Mouse (Mus musculus) fibroblast of lung, adult 2 months (primary cell): ENCODE measurements at regions not wholly inside any gene's neighbourhood (a gene's known extent, or its start where the extent isn't known, plus 50 kb on each side); places are given as distances from the start of the nearest gene placed in this dataset.
"Not testable (repeated sequence)": the region's sequence is repeated elsewhere in the genome, so short reads cannot be mapped to it uniquely, and the experiment has no call there.

Source experiments
- DNase-seq: peaks from one replicate; pipeline ENCODE4 v3.0.0-alpha.2; 2011; ENCODE audit warnings: low read depth

GRCm38 (mm10) chr2:129883417-129883816, 83.1 kb downstream of the Stk35 start:
- no peak for DNase-seq

DNA sequence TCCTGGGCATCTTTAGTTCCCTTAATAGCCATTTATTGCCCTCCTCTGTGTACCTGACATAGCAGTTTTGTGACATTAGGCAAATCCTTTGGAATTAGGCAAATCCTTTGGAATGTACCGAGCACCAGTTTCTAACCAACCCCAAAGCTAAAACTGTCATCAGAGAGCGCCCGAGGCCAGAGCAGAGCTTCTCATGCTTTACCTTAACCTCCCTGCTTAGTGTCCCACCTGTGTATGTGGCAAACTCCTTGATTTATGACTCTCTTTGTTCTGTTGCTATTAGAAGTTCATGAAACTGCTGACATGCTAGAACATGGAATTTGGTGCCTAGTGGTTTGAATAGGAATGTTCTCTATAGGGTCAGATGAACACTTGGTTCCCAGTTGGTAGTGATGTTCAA, 84.0 kb downstream of the Stk35 start:
- DNase-seq = no peak

DNA sequence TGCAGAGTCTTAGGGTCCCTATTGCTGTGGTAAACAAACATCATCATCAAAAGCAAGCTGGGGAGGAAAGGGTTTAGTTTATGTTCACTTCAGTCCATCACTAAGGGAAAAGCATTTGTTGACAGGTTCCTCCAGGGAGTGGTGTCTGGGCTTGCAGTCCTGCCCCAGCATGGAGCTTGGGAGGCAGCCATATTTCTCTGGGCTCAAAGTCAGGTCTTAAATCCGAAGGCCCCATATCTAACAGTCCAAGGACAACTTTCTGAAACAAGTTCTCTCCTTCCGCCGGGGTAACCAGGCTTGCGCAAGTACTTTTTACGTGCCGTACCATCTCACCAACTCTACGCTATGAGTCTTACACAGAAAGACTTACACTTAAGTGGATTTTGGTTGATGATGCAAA, 85.2 kb downstream of the Stk35 start:
- DNase-seq = no peak

DNA sequence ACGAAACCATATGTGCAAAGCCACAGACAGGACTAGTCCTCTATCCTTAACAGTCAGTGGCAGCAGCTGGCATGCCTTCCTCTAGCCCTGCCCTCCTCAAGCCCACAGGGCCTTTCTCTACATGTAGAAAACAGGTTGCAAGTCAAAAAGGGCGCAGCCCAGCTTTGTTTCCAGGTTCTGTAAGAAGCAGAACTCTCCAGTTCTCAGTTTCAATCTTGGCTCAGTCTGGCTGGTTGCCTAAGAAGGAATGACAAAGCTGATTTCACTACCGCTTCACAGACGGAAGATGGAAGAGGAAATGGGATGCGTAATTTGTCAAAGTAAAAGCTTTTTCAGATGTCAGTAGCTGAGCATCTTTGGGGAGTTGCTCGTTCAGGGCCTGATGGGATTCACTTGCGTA, 92.9 kb downstream of the Stk35 start:
- no peak for DNase-seq

DNA sequence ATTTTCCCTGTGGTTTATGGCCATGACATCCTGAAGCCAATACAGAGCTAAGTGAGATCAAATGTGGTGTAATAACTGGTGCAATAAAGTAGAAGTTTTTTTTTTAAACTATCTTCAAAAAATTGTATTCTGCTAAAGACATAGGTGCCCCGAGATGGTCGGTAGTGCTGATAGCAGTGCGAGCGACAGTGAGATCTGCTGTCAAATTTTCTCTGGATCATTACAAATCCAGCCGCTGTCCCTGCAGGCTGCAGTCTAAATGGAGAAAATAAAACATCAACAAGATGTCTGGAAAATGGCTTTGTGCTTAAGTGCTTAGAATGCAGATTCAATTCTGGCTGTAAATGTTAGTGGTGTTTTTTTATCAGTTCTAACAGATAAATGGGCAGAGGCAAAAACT, 93.5 kb downstream of the Stk35 start:
- no peak for DNase-seq

DNA sequence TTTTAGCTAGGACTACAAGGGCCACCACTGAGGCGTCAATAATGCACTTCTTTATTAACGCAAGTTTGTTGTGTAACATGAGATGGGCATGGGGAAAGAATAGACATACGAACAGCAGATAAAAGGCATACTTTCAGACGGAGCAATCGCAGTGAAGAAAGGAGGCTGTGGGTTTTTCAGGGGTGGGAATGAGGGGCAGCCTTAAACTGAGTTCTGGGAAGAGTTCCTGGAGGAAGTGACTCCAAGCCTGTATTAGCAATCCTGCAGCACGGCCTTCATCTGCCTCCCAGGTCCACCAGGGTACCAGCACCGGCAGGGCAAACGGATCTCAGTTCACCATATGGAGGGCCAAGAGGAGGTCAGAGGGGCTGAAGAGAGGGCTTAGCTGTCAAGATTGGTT, 94.6 kb downstream of the Stk35 start:
- no peak for DNase-seq

GRCm38 (mm10) chr2:129895369-129895768, 95.1 kb downstream of the Stk35 start:
- DNase-seq = no peak

GRCm38 (mm10) chr2:129896696-129897095, 96.4 kb downstream of the Stk35 start:
- no peak for DNase-seq

GRCm38 (mm10) chr2:129903383-129904135, 103.2 kb downstream of the Stk35 start:
- no peak for DNase-seq

DNA sequence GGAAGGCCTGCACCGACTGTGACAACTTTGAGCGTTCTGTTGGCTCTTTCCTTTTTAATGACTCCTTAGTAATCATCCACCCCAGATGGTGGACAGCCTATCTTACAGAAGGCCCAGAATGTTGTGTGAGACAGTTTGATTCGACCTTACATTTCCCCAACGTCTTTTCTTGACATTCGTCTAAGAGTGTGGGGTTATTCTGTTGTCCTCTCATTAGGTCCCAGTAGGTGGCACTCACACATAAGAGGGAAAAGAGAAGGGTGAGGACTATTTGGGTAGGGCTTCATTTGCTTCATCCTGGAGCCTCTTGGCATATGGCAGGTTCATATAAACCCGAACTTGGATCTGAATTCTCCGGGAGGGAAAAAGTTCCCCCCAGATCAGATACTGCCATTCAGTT, 104.4 kb downstream of the Stk35 start:
- no peak for DNase-seq

- no peak for DNase-seq
These were observed 103.3 kb upstream of the Tgm3 start for GRCm38 (mm10) chr2:129908701-129909425.

- DNase-seq = no peak
These were observed 100.8 kb upstream of the Tgm3 start for GRCm38 (mm10) chr2:129911203-129911921.

DNA sequence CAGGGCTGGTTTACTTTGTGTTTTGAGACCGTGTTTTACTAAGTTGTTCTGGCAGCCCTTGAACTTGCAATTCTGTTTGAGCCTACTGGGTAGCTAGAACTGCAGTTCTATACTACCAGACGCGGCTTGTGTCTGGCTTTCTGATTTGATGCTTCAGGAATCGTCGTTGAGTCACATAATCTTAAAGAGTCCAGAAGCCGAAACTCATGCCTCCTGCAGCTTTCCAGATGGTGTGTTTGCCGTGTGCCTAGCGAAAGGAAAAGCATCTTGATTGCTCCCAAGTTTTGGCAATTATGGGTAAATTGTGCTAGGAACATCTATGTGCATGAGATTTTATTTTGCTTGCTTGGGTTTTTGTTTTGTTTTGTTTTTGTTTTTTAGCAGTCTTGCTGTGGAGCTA, 99.6 kb upstream of the Tgm3 start:
- no peak for DNase-seq

GRCm38 (mm10) chr2:129914261-129914660, 97.9 kb upstream of the Tgm3 start:
- no peak for DNase-seq

- no peak for DNase-seq
These were observed 95.7 kb upstream of the Tgm3 start for GRCm38 (mm10) chr2:129916411-129916810.

- no peak for DNase-seq
These were observed 93.9 kb upstream of the Tgm3 start for GRCm38 (mm10) chr2:129918141-129918790.

DNA sequence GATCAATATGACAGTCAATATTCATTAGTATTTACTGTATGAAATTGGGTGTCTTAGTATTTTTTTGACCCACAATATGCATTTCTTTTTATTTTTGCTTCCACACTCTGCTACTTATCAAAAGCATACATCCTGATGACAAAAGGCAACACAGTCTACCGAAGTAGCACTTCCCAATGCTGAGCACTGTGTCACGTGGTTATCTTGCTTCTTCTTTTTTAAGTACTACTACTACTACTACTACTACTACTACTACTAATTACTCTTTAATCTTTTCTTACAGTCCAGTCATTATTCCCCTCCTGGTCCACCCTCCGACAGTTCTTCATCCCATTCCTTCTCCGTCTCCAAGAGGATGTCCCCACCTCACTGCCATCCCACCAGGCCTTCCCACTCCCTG, 92.6 kb upstream of the Tgm3 start:
- DNase-seq = no peak

DNA sequence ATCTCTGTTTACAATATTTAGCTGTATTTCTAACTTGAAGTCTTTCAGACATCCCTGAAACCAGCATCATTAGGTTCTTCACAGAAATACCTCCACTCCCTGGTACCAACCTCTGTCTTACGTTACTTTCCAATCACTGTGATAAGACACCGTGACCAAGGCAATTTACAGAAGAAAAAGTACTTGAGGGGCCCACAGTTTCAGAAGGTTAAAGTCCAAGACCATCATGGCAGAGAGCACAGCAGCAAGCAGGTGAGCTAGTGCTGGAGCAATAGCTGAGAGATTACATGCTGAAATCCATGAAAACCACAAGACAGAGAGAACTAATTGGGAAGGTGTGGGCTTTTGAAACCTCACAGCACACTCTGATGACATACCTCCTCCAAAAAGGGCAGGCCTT, 84.9 kb upstream of the Tgm3 start:
- DNase-seq = no peak

DNA sequence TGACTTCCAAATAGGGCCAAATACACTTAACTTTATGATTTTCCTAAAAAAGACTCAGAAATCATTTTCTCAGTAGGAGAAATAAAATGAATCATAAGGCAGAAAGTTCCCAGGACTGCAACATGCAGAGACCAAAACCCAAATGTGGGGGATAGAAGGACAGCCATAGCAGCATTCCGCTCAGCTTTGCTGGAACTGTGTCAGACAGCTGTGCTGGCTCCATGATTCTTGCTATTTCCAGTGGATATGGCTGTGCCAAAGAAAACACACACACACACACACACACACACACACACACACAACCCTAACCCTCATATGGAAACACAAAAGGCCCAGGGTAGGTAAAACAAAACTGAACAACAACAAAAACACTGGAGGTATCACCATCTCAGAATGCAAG, 78.6 kb upstream of the Tgm3 start:
- no peak for DNase-seq

DNA sequence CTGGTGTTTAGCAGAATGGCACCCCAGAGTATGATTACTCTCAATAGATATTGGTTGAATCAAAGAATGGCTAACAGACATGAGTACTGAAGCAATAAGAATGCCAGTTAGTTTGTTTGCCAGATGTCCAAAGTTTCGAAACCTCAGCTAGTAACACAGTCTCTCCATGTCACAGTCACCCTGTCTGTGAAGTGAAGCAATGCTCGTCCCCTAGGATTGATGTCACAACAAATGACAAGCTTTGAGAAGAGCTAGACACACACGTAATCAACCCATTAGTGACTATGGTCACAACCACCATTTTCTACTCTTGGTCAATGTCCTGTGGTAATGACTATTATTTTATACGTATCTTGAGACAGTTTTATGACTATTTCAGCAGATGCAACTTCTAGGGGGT, 69.3 kb upstream of the Tgm3 start:
- no peak for DNase-seq

DNA sequence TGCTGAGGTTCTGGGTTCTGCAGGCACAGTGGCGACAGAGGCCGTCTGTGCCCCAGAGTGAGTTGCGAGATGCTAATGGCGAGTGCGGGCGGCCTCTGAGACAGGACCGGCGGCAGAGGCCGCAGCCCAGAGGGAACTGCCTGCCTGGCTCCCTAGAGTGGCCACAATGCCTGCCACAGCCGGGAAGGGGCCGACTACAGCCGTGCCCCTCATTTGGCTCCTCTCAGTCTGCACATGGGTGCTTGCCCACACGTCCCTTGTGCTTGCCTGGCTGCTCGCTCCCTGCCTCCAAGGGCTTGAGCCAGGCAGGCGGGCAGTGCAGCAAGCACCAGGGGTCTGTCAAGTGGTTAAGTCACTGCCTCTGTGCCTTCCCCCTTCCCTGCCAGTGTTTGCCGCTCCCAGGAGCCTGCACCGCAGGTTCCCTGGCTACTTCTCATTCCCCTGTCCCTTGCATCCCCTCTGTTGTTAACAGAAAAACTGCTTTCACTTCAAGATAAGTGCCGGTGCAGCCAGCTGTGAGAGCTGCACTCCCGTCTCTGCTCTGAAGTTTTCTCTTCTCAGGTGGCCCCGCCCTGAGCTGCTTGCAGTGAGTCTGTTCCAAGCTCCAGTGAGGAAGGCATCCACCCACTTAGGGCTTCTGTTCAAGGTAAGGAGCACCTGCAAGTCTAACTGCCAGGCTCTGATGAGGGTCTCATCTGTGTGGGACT, 64.1 kb upstream of the Tgm3 start:
- DNase-seq = no peak

GRCm38 (mm10) chr2:129949786-129950185, 62.4 kb upstream of the Tgm3 start:
- DNase-seq = not testable (repeated sequence)
